Mouse (Mus musculus) CD8-positive naive resting alpha-beta T cell, adult 57 days (primary cell): ENCODE measurements around the gene Rasa1. TPM values are rescaled to one million over a fixed set of nuclear protein-coding genes. Genes with fewer than 3 reads are reported as not detected.

Source experiments
- total RNA-seq: library from RNA; stranded (reverse); gene quantifications from one replicate; pipeline ENCODE4 v1.2.4, GENCODE M21; 2023

Rasa1 gene
- total RNA-seq: 87.2 TPM

GRCm38 (mm10) chr13:85288843-85289713 lies at the start of gene Rasa1:
Gene Rasa1, minus strand, starts transcription at chr13:85289130.

GRCm38 (mm10) chr13:85188903-85189643 lies 99.9 kb downstream of the Rasa1 start, which contains the start of gene Ccnh:
Gene Ccnh, plus strand, starts transcription at chr13:85189408.

Other genes starting within 250 kb of the Rasa1 start
- 21.6 TPM for gene Ccnh, start 99.7 kb downstream of the Rasa1 start, total RNA-seq